ENCODE assay signal across 9 mouse cellular contexts in genomic region chr11:35922205-35922873, GRCm38 (mm10). TPM values are rescaled to one million over a fixed set of nuclear protein-coding genes. Genes with fewer than 3 reads are reported as not detected.
DNase-seq lines count a peak whose midpoint lies in the region; ATAC-seq and TF ChIP-seq lines count a peak whose summit lies in the region.
"Had no signal": no experiment of that assay in that cellular context is flagged by ENCODE, and none has a peak within 500 bp of the region (broad histone marks: within the 10 kb centered on the region; RNA-seq: fewer than 3 reads in every experiment).

No protein-coding gene starts in this region.

- H3K9me3 ChIP-seq in kidney, embryonic 16.5 days (ENCODE audit: low read length) = no peaks in the 10 kb centered on the region
- H3K9me3 ChIP-seq in midbrain, postnatal 0 days (ENCODE audit: low read length) = no peaks in the 10 kb centered on the region; the same call in 1 of the 2 replicates

- peak; percentile 60 for TF ChIP-seq CTCF in layer of hippocampus, adult 2 months (conservative IDR thresholded peaks at IDR 0.05)
- peak; percentile 63 for TF ChIP-seq CTCF in midbrain, postnatal 0 days (IDR thresholded peaks at IDR 0.05)

- H3K36me3 ChIP-seq in kidney, embryonic 16.5 days (ENCODE audit: insufficient read depth, low read length) = no peaks in the 10 kb centered on the region
- H3K36me3 ChIP-seq in midbrain, postnatal 0 days (ENCODE audit: insufficient read depth, low read length) = no peaks in the 10 kb centered on the region

- H3K4me1 ChIP-seq in kidney, embryonic 16.5 days (ENCODE audit: insufficient read depth, low read length) = peaks cover 56% of the 10 kb centered on the region
- H3K4me1 ChIP-seq in midbrain, postnatal 0 days (ENCODE audit: insufficient read depth, low read length) = peaks cover 3% of the 10 kb centered on the region; the same call in 1 of the 2 replicates

- WGBS in kidney, embryonic 16.5 days = 29% methylated on average over 12 of the region's 12 CpGs
- 33% methylated on average over 12 of the region's 12 CpGs for WGBS in midbrain, postnatal 0 days

- peak; percentile 64 to 87 for DNase-seq in adrenal gland, adult (ENCODE audit: inconsistent age in 2 of 2, low spot score in 1 of 2)
- DNase-seq in adrenal gland, adult 8-10 months = no peak
- no peak for DNase-seq in layer of hippocampus, adult 2 months (ENCODE audit: low spot score in 2 of 2)
- DNase-seq in layer of hippocampus, postnatal 36 days = no peak
- DNase-seq in midbrain, postnatal 0 days (ENCODE audit: low spot score) = peak; percentile 50
- no peak for DNase-seq in gastrocnemius, postnatal 10 days
- DNase-seq in right cerebral cortex, postnatal 36 days (ENCODE audit: low spot score in 2 of 2) = no peak

- no peak overlapping the region for H3K4me2 ChIP-seq in kidney, embryonic 16.5 days (replicated peaks; ENCODE audit: low read depth, low read length)
- H3K4me2 ChIP-seq in midbrain, postnatal 0 days (ENCODE audit: low read depth, low read length, poor library complexity, severe bottlenecking) = no peak overlapping the region
- H3K4me2 ChIP-seq: forebrain, embryonic 13.5 days had no signal

- no peak overlapping the region for H3K4me3 ChIP-seq in layer of hippocampus, adult 2 months
- no peak overlapping the region for H3K4me3 ChIP-seq in kidney, embryonic 16.5 days (ENCODE audit: low read length)
- no peak overlapping the region for H3K4me3 ChIP-seq in midbrain, postnatal 0 days (ENCODE audit: low read depth, low read length)
- H3K4me3 ChIP-seq: forebrain, embryonic 13.5 days had no signal

- no peak overlapping the region for H3K9ac ChIP-seq in kidney, embryonic 16.5 days (replicated peaks; ENCODE audit: low read length)
- no peak overlapping the region for H3K9ac ChIP-seq in midbrain, postnatal 0 days (replicated peaks; ENCODE audit: low read length, poor library complexity, severe bottlenecking)
- H3K9ac ChIP-seq: forebrain, embryonic 13.5 days had no signal

- no peak for ATAC-seq in kidney, embryonic 16.5 days (ENCODE audit: low FRiP score, low TSS enrichment)
- ATAC-seq in midbrain, postnatal 0 days (ENCODE audit: low FRiP score) = no peak
- ATAC-seq: forebrain, embryonic 13.5 days had no signal

- no peaks in the 10 kb centered on the region for H3K27me3 ChIP-seq in kidney, embryonic 16.5 days (ENCODE audit: insufficient read depth, low read length)
- H3K27me3 ChIP-seq in midbrain, postnatal 0 days (ENCODE audit: insufficient read depth, low read length) = no peaks in the 10 kb centered on the region
- H3K27me3 ChIP-seq: forebrain, embryonic 13.5 days had no signal

- H3K27ac ChIP-seq in layer of hippocampus, adult 2 months = no peak overlapping the region
- peak overlapping the region; percentile 10; the same call in 1 of the 2 replicates for H3K27ac ChIP-seq in kidney, embryonic 16.5 days (ENCODE audit: low read length)
- no peak overlapping the region for H3K27ac ChIP-seq in midbrain, postnatal 0 days (ENCODE audit: low read depth, low read length)
- H3K27ac ChIP-seq: forebrain, embryonic 13.5 days had no signal

RNA-seq across cellular contexts. Expression of gene Wwc1, which starts 58.0 kb away (rescaled TPM):
- total RNA-seq in adrenal gland, adult 8-10 months (2022) = 100 to 1,000 TPM in 3 of 4 experiments, 10 to 100 TPM in 1; 98.7 to 129 (median 104) TPM
- 100 to 1,000 TPM in 1 of 2 experiments, 10 to 100 TPM in 1; 99.6 to 107 TPM for total RNA-seq in layer of hippocampus, adult 2 months (2021)
- total RNA-seq in layer of hippocampus, postnatal 36 days (2021) = 100 to 1,000 TPM; 103 to 104 TPM
- polyA plus RNA-seq in kidney, embryonic 16.5 days (2015; fragmentation: Nextera tagmentation; extraction: Ambion mirVana) = 5.9 and 8.3 TPM in 2 replicates
- 11.9 and 15.4 TPM in 2 replicates for total RNA-seq in midbrain, postnatal 0 days (2014; rRNA removed)
- polyA plus RNA-seq in midbrain, postnatal 0 days (2015; fragmentation: Nextera tagmentation; extraction: Ambion mirVana) = 8.0 and 9.2 TPM in 2 replicates
- total RNA-seq in gastrocnemius, postnatal 10 days (2021) = under 1 TPM; 0.47 to 0.52 TPM

Comparison
In these comparisons a context has a peak if more than half of its experiments do, and no peak if none do; other contexts are left out.
1. DNase-seq: peak in adrenal gland, adult (2 of 2) and midbrain, postnatal 0 days (single experiment); none in adrenal gland, adult 8-10 months (single experiment), layer of hippocampus, adult 2 months (0 of 2), layer of hippocampus, postnatal 36 days (0 of 2), gastrocnemius, postnatal 10 days (single experiment) and right cerebral cortex, postnatal 36 days (0 of 2).